19 mouse cellular contexts compared by ENCODE assay signal in genomic region chr11:88083699-88084098, GRCm38 (mm10). TPM values are rescaled to one million over a fixed set of nuclear protein-coding genes. Genes with fewer than 3 reads are reported as not detected.
DNase-seq lines count a peak whose midpoint lies in the region; ATAC-seq and TF ChIP-seq lines count a peak whose summit lies in the region.
"Had no signal": no experiment of that assay in that cellular context is flagged by ENCODE, and none has a peak within 500 bp of the region (broad histone marks: within the 10 kb centered on the region; RNA-seq: fewer than 3 reads in every experiment).

No protein-coding gene starts in this region.

- H3K4me2 ChIP-seq in kidney, embryonic 14.5 days (replicated peaks; ENCODE audit: low read depth, low read length): no peak overlapping the region
- H3K4me2 ChIP-seq: embryonic facial prominence, embryonic 12.5 days; forebrain, embryonic 13.5 days; forebrain, embryonic 15.5 days had no signal

- WGBS in kidney, adult 2 months: 64% methylated on average over 6 of the region's 6 CpGs
- 66% methylated on average over 6 of the region's 6 CpGs for WGBS in kidney, embryonic 14.5 days

- no peaks in the 10 kb centered on the region for H3K9me3 ChIP-seq in kidney, embryonic 14.5 days (ENCODE audit: control insufficient read depth, low read length)
- H3K9me3 ChIP-seq in megakaryocyte, embryonic 14.5 days: no peaks in the 10 kb centered on the region; the same call in 1 of the 2 replicates
- H3K9me3 ChIP-seq: embryonic facial prominence, embryonic 10.5 days; embryonic facial prominence, embryonic 12.5 days; forebrain, embryonic 13.5 days; forebrain, embryonic 15.5 days had no signal

- no peak for TF ChIP-seq POLR2A in kidney, adult 2 months (IDR thresholded peaks at IDR 0.05; ENCODE audit: low read depth, low read length)

- peak; percentile 23 for DNase-seq in kidney, adult 2 months
- no peak for DNase-seq in adrenal gland, postnatal 25 days
- DNase-seq: adrenal gland, adult 8-10 months; adrenal gland, postnatal 14 days; cerebellum, adult 11 months; cerebellum, adult 18-20 months; cerebellum, adult 8-10 months; cerebellum, adult 9-11 months; cerebellum, postnatal 14 days; cerebellum, postnatal 36 days; forebrain, postnatal 0 days had no signal

- H3K9ac ChIP-seq in kidney, embryonic 14.5 days (ENCODE audit: low read depth, low read length): no peak overlapping the region
- H3K9ac ChIP-seq: embryonic facial prominence, embryonic 12.5 days; forebrain, embryonic 13.5 days; forebrain, embryonic 15.5 days; forebrain, postnatal 0 days had no signal

- peaks cover 4% of the 10 kb centered on the region; the same call in 1 of the 2 replicates for H3K4me1 ChIP-seq in kidney, adult 2 months (ENCODE audit: control insufficient read depth, insufficient read depth, low read length)
- H3K4me1 ChIP-seq in kidney, embryonic 14.5 days (ENCODE audit: control insufficient read depth, insufficient read depth, low read length): peaks cover 4% of the 10 kb centered on the region; the same call in 1 of the 2 replicates
- peaks cover 100% of the 10 kb centered on the region for H3K4me1 ChIP-seq in megakaryocyte, embryonic 14.5 days

- H3K4me3 ChIP-seq in kidney, adult 2 months (ENCODE audit: insufficient read depth, low read depth, low read length): no peak overlapping the region
- H3K4me3 ChIP-seq in kidney, embryonic 14.5 days (ENCODE audit: low read length): no peak overlapping the region
- peak overlapping the region; percentile 60 for H3K4me3 ChIP-seq in megakaryocyte, embryonic 14.5 days (replicated peaks)
- H3K4me3 ChIP-seq: embryonic facial prominence, embryonic 10.5 days; embryonic facial prominence, embryonic 12.5 days; forebrain, embryonic 13.5 days; forebrain, embryonic 15.5 days had no signal

- no peak overlapping the region for H3K27ac ChIP-seq in kidney, adult 2 months (ENCODE audit: insufficient read depth, low read depth, low read length)
- no peak overlapping the region for H3K27ac ChIP-seq in kidney, embryonic 14.5 days (ENCODE audit: low read depth, low read length)
- H3K27ac ChIP-seq: embryonic facial prominence, embryonic 10.5 days; embryonic facial prominence, embryonic 12.5 days; forebrain, embryonic 13.5 days; forebrain, embryonic 15.5 days had no signal

- ATAC-seq in kidney, embryonic 14.5 days (ENCODE audit: low FRiP score, low TSS enrichment): no peak
- ATAC-seq in megakaryocyte, adult 5-6 weeks (ENCODE audit: poor library complexity, severe bottlenecking): no peak
- ATAC-seq in hematopoietic stem cell, adult 5-6 weeks (replicated peaks in 1 of 2; ENCODE audit: insufficient read depth in 1 of 2, low FRiP score in 2 of 2, low TSS enrichment in 1 of 2, low read depth in 1 of 2, poor library complexity in 2 of 2, severe bottlenecking in 2 of 2): peak; percentile 54 to 73; a peak in 3 of 4 replicates
- ATAC-seq: forebrain, embryonic 13.5 days; forebrain, embryonic 15.5 days; forebrain, postnatal 0 days had no signal

- no peaks in the 10 kb centered on the region for H3K27me3 ChIP-seq in kidney, adult 2 months (replicated peaks; ENCODE audit: control insufficient read depth, insufficient read depth, low read length)
- H3K27me3 ChIP-seq in kidney, embryonic 14.5 days (ENCODE audit: control insufficient read depth, insufficient read depth, low read length): no peaks in the 10 kb centered on the region
- no peaks in the 10 kb centered on the region for H3K27me3 ChIP-seq in megakaryocyte, embryonic 14.5 days (replicated peaks)
- H3K27me3 ChIP-seq: embryonic facial prominence, embryonic 12.5 days; forebrain, embryonic 13.5 days; forebrain, embryonic 15.5 days had no signal

- TF ChIP-seq CTCF in kidney, adult 2 months (conservative IDR thresholded peaks at IDR 0.05; ENCODE audit: insufficient read depth, insufficient read length, low read depth, low read length): no peak

- peaks cover 10% of the 10 kb centered on the region for H3K36me3 ChIP-seq in kidney, adult 2 months (ENCODE audit: control insufficient read depth, insufficient read depth, low read length)
- peaks cover 56% of the 10 kb centered on the region for H3K36me3 ChIP-seq in kidney, embryonic 14.5 days (ENCODE audit: control insufficient read depth, insufficient read depth, low read length)
- peaks cover 78% of the 10 kb centered on the region for H3K36me3 ChIP-seq in megakaryocyte, embryonic 14.5 days (replicated peaks; ENCODE audit: low read length)

RNA-seq across cellular contexts. Expression of gene Cuedc1, which starts 14.2 kb away (rescaled TPM):
- 16.5 and 18.5 TPM in 2 replicates for polyA plus RNA-seq in kidney, adult 2 months (2012; rRNA removed)
- polyA plus RNA-seq in kidney, embryonic 14.5 days (2014; fragmentation: Nextera tagmentation; extraction: Ambion mirVana): 13.2 and 17.0 TPM in 2 replicates
- 294 and 346 TPM in 2 replicates for polyA plus RNA-seq in megakaryocyte, embryonic 14.5 days (2012; ENCODE audit: insufficient read depth, low replicate concordance)
- total RNA-seq in megakaryocyte, adult 5-6 weeks (2015): 0.67 and 0.73 TPM in 2 replicates
- 1.3 and 2.2 TPM in 2 replicates for total RNA-seq in megakaryocyte, adult 5-6 weeks (2017)
- 7.4 and 9.5 TPM in 2 replicates for total RNA-seq in hematopoietic stem cell, adult 5-6 weeks (2017)
- 50.7 and 68.6 TPM in 2 replicates for total RNA-seq in adrenal gland, postnatal 25 days (2021)

RNA-seq across cellular contexts. Expression of gene Vezf1, which starts 15.6 kb away (rescaled TPM):
- 17.9 and 21.4 TPM in 2 replicates for polyA plus RNA-seq in kidney, adult 2 months (2012; rRNA removed)
- 39.4 and 50.7 TPM in 2 replicates for polyA plus RNA-seq in kidney, embryonic 14.5 days (2014; fragmentation: Nextera tagmentation; extraction: Ambion mirVana)
- polyA plus RNA-seq in megakaryocyte, embryonic 14.5 days (2012; ENCODE audit: insufficient read depth, low replicate concordance): 5.8 and 9.9 TPM in 2 replicates
- total RNA-seq in megakaryocyte, adult 5-6 weeks (2015): 46.4 and 55.3 TPM in 2 replicates
- 22.6 and 25.0 TPM in 2 replicates for total RNA-seq in megakaryocyte, adult 5-6 weeks (2017)
- 56.8 and 61.4 TPM in 2 replicates for total RNA-seq in hematopoietic stem cell, adult 5-6 weeks (2017)
- 45.8 and 51.8 TPM in 2 replicates for total RNA-seq in adrenal gland, postnatal 25 days (2021)

RNA-seq across cellular contexts. Expression of gene Srsf1, which starts 36.5 kb away (rescaled TPM):
- polyA plus RNA-seq in kidney, adult 2 months (2012; rRNA removed): 56.6 and 59.8 TPM in 2 replicates
- 273 and 432 TPM in 2 replicates for polyA plus RNA-seq in kidney, embryonic 14.5 days (2014; fragmentation: Nextera tagmentation; extraction: Ambion mirVana)
- 25.7 and 74.9 TPM in 2 replicates for polyA plus RNA-seq in megakaryocyte, embryonic 14.5 days (2012; ENCODE audit: insufficient read depth, low replicate concordance)
- 146 and 156 TPM in 2 replicates for total RNA-seq in megakaryocyte, adult 5-6 weeks (2015)
- total RNA-seq in megakaryocyte, adult 5-6 weeks (2017): 369 and 388 TPM in 2 replicates
- 411 and 444 TPM in 2 replicates for total RNA-seq in hematopoietic stem cell, adult 5-6 weeks (2017)
- 226 and 298 TPM in 2 replicates for total RNA-seq in adrenal gland, postnatal 25 days (2021)

Comparison
In these comparisons a context has a peak if more than half of its experiments do, and no peak if none do; other contexts are left out.
1. ATAC-seq: peak in hematopoietic stem cell, adult 5-6 weeks (2 of 2); none in kidney, embryonic 14.5 days (single experiment) and megakaryocyte, adult 5-6 weeks (single experiment).